Mouse (Mus musculus) liver, adult 2 months (tissue): Measurements from ENCODE around the gene 2900011O08Rik. TPM values are rescaled to one million over a fixed set of nuclear protein-coding genes. Genes with fewer than 3 reads are reported as not detected.
"Not testable (repeated sequence)": the region's sequence is repeated elsewhere in the genome, so short reads cannot be mapped to it uniquely, and the experiment has no call there.

Source experiments
- DNase-seq: peaks from one replicate; pipeline ENCODE4 v3.0.0-alpha.2; 2011; ENCODE audit warnings: low read depth, low spot score; ENCODE audit errors: extremely low read depth
- H3K27ac ChIP-seq: fragments of 200-500 bp; replicated peaks from 2 replicates; pipeline ENCODE4 v1.5.1; 2012; ENCODE audit warnings: low read depth, mild to moderate bottlenecking, control low read depth, inconsistent platforms, low read length; ENCODE audit not compliant: insufficient read depth
- H3K27me3 ChIP-seq: fragments of 200-500 bp; 2 replicates; pipeline ENCODE4 v1.6.1; 2012; ENCODE audit warnings: mild to moderate bottlenecking, moderate library complexity, low read length, inconsistent platforms; ENCODE audit not compliant: control insufficient read depth, insufficient read depth
- H3K36me3 ChIP-seq: fragments of 200-500 bp; 2 replicates; pipeline ENCODE4 v1.6.1; 2012; ENCODE audit warnings: low read length, inconsistent platforms; ENCODE audit not compliant: control insufficient read depth, insufficient read depth
- H3K4me1 ChIP-seq: fragments of 200-500 bp; 2 replicates; pipeline ENCODE4 v1.6.1; 2011; ENCODE audit warnings: low read length; ENCODE audit not compliant: control insufficient read depth, insufficient read depth
- H3K4me3 ChIP-seq: fragments of 200-500 bp; 2 replicates; pipeline ENCODE4 v1.5.1; 2011; ENCODE audit warnings: low read depth, mild to moderate bottlenecking, control low read depth, low read length, moderate library complexity; ENCODE audit not compliant: insufficient read depth
- H3K79me2 ChIP-seq: fragments of 200-500 bp; 2 replicates; pipeline ENCODE4 v1.6.1; 2012; ENCODE audit warnings: inconsistent platforms, mild to moderate bottlenecking, low read length, moderate library complexity; ENCODE audit not compliant: control insufficient read depth, insufficient read depth
- H3K9ac ChIP-seq: fragments of 200-500 bp; 2 replicates; pipeline ENCODE4 v1.6.1; 2012; ENCODE audit warnings: low read depth, mild to moderate bottlenecking, control low read depth, inconsistent platforms, low read length
- CTCF ChIP-seq: fragments of 200-500 bp; IDR thresholded peaks from 2 replicates; pipeline ENCODE4 v1.5.1; 2011; ENCODE audit warnings: low read depth, low read length, control low read depth
- POLR2A ChIP-seq: fragments of 200-500 bp; IDR thresholded peaks from 2 replicates; pipeline ENCODE4 v1.6.1; 2011; ENCODE audit warnings: low read length, control low read depth; ENCODE audit not compliant: insufficient read depth; ENCODE audit errors: extremely low read depth
- WGBS: fragments of 180-500 bp; shearing (Covaris S2); methylation state at CpG from one replicate; pipeline ENCODE4 v1.1.7; 2018; 5-methylcytosine and 5-hydroxymethylcytosine counted together
- polyA plus RNA-seq: library from polyadenylated mRNA; depleted of rRNA; stranded (reverse); fragments of >200 nt; gene quantifications from 2 replicates; pipeline ENCODE4 v1.2.3, GENCODE M21; 2012
- total RNA-seq: library from RNA; depleted of rRNA; stranded (reverse); fragments of >200 nt; gene quantifications from 2 replicates; pipeline ENCODE4 v1.2.3, GENCODE M21; 2014

2900011O08Rik gene
- total and polyA plus RNA-seq, 2 experiments: not detected

DNA sequence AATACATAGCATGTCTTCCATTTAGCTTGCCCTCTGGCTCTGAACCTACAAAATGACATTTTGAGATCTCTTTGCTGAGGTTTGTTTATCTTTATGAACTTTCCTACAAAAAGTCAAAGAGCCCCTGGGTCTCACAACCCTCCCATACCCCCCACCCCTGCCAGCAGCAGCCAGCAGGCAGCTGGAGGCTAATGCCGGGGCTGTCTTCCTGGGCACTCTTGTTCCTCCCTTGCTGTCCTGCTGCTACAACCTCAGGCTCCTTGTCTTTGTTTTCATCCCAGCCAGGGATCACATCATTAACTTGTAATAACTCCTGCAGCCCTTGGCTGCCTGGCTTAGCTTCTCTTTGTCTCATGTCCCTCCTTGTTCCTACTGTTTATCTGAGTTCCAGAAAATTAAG is 68.9 kb downstream of the 2900011O08Rik start:
- Histone ChIP-seq H3K4me1 (peaks cover 8% of the 10 kb centered on the region; the same call in 1 of the 2 replicates), H3K4me3 (no peak overlapping the region), H3K79me2 (no peaks in the 10 kb centered on the region), H3K27ac (no peak overlapping the region), H3K27me3 (no peaks in the 10 kb centered on the region), H3K9ac (no peak overlapping the region), H3K36me3 (no peaks in the 10 kb centered on the region)
- no peak for TF ChIP-seq POLR2A
- no peak for TF ChIP-seq CTCF
- no peak for DNase-seq
- WGBS: 90% methylated on average over 1 of the region's 1 CpGs

DNA sequence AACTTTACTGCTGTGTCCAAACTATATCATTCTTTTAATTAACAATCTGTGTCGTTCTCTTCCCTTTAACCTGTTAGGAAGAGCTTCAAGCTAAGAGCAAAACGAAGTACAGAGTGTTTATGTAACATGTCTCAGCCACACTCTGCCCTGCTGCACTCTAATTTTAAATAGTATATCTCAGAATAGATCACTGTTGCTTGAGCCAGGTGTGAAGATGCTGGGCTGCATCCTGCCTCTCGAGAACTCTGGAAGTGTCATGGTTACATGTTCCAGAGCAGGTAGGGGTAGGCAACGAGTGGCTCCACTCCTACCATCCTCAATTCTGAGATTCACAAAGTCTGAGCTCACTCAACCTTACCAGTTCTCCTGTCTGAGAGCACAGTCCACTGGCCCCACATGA is 70.3 kb downstream of the 2900011O08Rik start:
- Histone ChIP-seq H3K79me2 (no peaks in the 10 kb centered on the region), H3K9ac (no peak overlapping the region), H3K4me3 (no peak overlapping the region), H3K27me3 (no peaks in the 10 kb centered on the region), H3K36me3 (no peaks in the 10 kb centered on the region), H3K4me1 (peaks cover 8% of the 10 kb centered on the region; the same call in 1 of the 2 replicates), H3K27ac (no peak overlapping the region)
- DNase-seq: no peak
- TF ChIP-seq CTCF (no peak), POLR2A (no peak)
- WGBS: 83% methylated on average over 4 of the region's 4 CpGs

DNA sequence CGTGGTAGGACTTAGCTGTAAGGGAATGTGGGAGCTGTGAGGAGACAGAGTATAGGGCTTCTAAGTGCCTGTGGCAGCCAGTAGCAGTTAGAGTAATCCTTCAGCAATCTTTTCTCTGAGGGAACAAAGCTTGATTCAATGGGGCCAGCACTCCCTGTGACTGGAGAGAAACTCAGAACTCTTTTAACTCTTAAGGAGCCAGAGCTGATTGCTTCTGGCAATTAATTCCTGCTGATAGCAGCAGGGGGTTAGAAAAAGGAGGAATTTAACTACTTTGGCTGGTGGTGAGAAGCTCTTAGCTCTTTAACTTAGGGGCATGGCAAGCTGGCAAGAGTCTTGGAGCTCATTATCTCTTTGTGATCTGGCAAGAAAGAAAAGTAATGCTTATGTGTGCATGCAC is 72.1 kb downstream of the 2900011O08Rik start:
- no peaks in the 10 kb centered on the region for H3K79me2 ChIP-seq
- TF ChIP-seq CTCF (no peak), POLR2A (no peak)
- no peak overlapping the region for H3K9ac ChIP-seq
- no peak for DNase-seq
- H3K36me3 ChIP-seq: no peaks in the 10 kb centered on the region
- no peaks in the 10 kb centered on the region for H3K27me3 ChIP-seq
- peaks cover 8% of the 10 kb centered on the region; the same call in 1 of the 2 replicates for H3K4me1 ChIP-seq
- H3K4me3 ChIP-seq: no peak overlapping the region
- no peak overlapping the region for H3K27ac ChIP-seq
- 61% methylated on average over 1 of the region's 1 CpGs for WGBS

DNA sequence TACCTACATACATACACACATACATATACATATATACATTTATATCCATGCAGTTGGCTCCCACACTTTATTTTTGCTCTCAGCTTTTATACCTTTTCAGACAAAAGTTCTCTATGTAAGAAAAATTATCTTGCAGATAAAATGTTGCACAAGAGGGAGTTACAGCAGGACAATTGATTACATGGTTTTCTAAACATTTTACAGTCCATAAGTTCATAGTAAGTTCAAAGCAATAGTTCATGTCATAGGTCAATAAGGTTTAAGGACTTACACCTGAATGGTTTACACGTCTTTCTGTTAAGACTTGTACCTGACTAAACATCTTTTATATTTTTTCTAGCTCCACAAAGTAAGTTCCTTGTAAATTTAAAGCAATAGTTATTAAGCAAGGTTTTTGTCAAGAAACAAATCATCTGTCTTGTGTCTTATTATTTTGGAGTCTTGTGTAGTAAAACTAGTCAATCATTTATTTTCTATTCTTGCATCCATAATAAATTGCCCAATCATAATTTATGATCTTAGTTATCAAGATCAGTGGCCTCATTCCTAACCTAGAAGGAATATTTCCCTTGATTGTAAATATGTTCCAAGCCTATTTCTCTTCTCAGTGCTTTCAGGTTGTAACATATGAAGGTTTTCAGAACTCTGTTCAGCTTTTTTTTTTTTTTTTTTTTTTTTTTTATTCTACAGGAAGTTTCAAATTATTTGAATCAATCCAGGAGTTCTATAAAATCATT is 72.9 kb downstream of the 2900011O08Rik start:
- 5% methylated on average over 1 of the region's 1 CpGs for WGBS

DNA sequence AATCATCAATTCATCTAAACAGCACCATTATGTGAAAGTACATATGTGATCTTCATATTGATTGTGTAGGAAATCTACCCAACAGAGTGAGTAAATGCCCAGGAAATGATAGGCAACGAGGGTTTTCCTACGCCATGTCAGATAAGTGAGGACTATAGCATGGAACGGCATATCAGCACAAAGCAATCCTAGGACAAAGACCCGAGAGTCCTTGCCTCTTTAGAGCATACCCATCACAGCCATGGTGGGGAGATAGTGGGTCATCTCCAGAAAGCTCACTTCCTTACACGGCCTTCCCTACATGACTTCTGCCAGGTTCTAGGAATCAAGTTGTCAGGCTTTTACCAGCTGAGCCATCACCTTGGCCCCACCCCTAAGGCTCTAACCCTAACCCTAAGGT is 73.5 kb downstream of the 2900011O08Rik start:
- TF ChIP-seq POLR2A: no peak
- TF ChIP-seq CTCF: no peak
- Histone ChIP-seq H3K4me3 (no peak overlapping the region), H3K9ac (no peak overlapping the region), H3K27me3 (no peaks in the 10 kb centered on the region), H3K4me1 (peaks cover 8% of the 10 kb centered on the region; the same call in 1 of the 2 replicates), H3K36me3 (no peaks in the 10 kb centered on the region), H3K27ac (no peak overlapping the region), H3K79me2 (no peaks in the 10 kb centered on the region)
- 78% methylated on average over 5 of the region's 5 CpGs for WGBS
- no peak for DNase-seq

More for the DNA sequence above, 72.9 kb downstream of the 2900011O08Rik start:
- H3K9ac ChIP-seq: no peak overlapping the region
- peaks cover 8% of the 10 kb centered on the region; the same call in 1 of the 2 replicates for H3K4me1 ChIP-seq
- no peaks in the 10 kb centered on the region for H3K27me3 ChIP-seq
- TF ChIP-seq CTCF (no peak), POLR2A (no peak)
- no peak overlapping the region for H3K27ac ChIP-seq
- H3K79me2 ChIP-seq: no peaks in the 10 kb centered on the region
- DNase-seq: peak; percentile 65
- no peak overlapping the region for H3K4me3 ChIP-seq
- no peaks in the 10 kb centered on the region for H3K36me3 ChIP-seq

DNA sequence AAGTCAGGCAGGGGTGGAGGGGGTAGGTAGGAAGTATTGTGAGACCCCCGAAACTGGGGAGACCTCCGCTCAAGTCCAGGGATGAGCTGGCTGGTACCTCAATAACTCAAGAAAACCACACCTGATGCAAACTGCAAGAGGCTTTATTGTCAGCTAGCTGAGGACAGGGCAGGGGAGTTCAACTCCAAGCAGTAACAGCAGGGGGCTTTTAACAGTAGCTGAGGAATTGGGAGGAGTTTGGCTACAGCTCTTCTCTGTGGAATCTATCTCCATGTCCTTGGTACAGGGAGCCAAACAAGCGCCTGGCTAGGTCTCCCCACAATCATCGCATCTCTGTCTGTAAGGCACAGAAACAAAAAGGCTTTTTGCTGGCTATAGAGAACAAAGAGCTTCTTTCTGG is 80.2 kb downstream of the 2900011O08Rik start:
- H3K36me3 ChIP-seq, H3K27me3 ChIP-seq, H3K9ac ChIP-seq, H3K4me3 ChIP-seq, H3K4me1 ChIP-seq, H3K79me2 ChIP-seq, DNase-seq, H3K27ac ChIP-seq: not testable (repeated sequence)
- 91% methylated on average over 4 of the region's 4 CpGs for WGBS

DNA sequence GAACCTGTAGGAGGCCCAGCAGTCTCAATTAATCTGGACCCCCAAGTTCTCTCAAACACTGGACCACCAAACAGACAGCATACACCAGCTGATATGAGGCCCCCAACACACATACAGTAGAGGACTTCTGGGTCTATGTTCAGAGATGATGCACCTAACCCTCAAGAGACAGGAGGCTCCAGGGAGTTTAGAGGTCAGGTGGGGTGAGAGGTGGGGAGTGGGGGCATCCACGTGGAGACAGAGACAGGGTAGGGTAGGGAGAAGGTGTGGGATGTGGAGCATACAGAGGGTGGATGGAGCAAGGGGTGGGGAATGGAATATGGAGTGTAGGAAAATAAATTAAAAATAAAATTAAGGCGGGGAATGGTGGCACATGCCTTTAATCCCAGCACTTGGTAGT is 82.3 kb downstream of the 2900011O08Rik start:
- WGBS: 70% methylated on average over 2 of the region's 2 CpGs
- H3K27me3 ChIP-seq, H3K9ac ChIP-seq, H3K4me1 ChIP-seq, H3K36me3 ChIP-seq, H3K4me3 ChIP-seq, H3K79me2 ChIP-seq, H3K27ac ChIP-seq, DNase-seq: not testable (repeated sequence)
